Mouse (Mus musculus) liver, adult 2 months (tissue): Measurements from ENCODE around the gene 1700029I15Rik. TPM values are rescaled to one million over a fixed set of nuclear protein-coding genes. Genes with fewer than 3 reads are reported as not detected.

Source experiments
- DNase-seq: peaks from one replicate; pipeline ENCODE4 v3.0.0-alpha.2; 2011; ENCODE audit warnings: low read depth, low spot score; ENCODE audit errors: extremely low read depth
- H3K27ac ChIP-seq: fragments of 200-500 bp; replicated peaks from 2 replicates; pipeline ENCODE4 v1.5.1; 2012; ENCODE audit warnings: low read depth, mild to moderate bottlenecking, control low read depth, inconsistent platforms, low read length; ENCODE audit not compliant: insufficient read depth
- H3K27me3 ChIP-seq: fragments of 200-500 bp; 2 replicates; pipeline ENCODE4 v1.6.1; 2012; ENCODE audit warnings: mild to moderate bottlenecking, moderate library complexity, low read length, inconsistent platforms; ENCODE audit not compliant: control insufficient read depth, insufficient read depth
- H3K36me3 ChIP-seq: fragments of 200-500 bp; 2 replicates; pipeline ENCODE4 v1.6.1; 2012; ENCODE audit warnings: low read length, inconsistent platforms; ENCODE audit not compliant: control insufficient read depth, insufficient read depth
- H3K4me1 ChIP-seq: fragments of 200-500 bp; 2 replicates; pipeline ENCODE4 v1.6.1; 2011; ENCODE audit warnings: low read length; ENCODE audit not compliant: control insufficient read depth, insufficient read depth
- H3K4me3 ChIP-seq: fragments of 200-500 bp; 2 replicates; pipeline ENCODE4 v1.5.1; 2011; ENCODE audit warnings: low read depth, mild to moderate bottlenecking, control low read depth, low read length, moderate library complexity; ENCODE audit not compliant: insufficient read depth
- H3K79me2 ChIP-seq: fragments of 200-500 bp; 2 replicates; pipeline ENCODE4 v1.6.1; 2012; ENCODE audit warnings: inconsistent platforms, mild to moderate bottlenecking, low read length, moderate library complexity; ENCODE audit not compliant: control insufficient read depth, insufficient read depth
- H3K9ac ChIP-seq: fragments of 200-500 bp; 2 replicates; pipeline ENCODE4 v1.6.1; 2012; ENCODE audit warnings: low read depth, mild to moderate bottlenecking, control low read depth, inconsistent platforms, low read length
- CTCF ChIP-seq: fragments of 200-500 bp; IDR thresholded peaks from 2 replicates; pipeline ENCODE4 v1.5.1; 2011; ENCODE audit warnings: low read depth, low read length, control low read depth
- POLR2A ChIP-seq: fragments of 200-500 bp; IDR thresholded peaks from 2 replicates; pipeline ENCODE4 v1.6.1; 2011; ENCODE audit warnings: low read length, control low read depth; ENCODE audit not compliant: insufficient read depth; ENCODE audit errors: extremely low read depth
- WGBS: fragments of 180-500 bp; shearing (Covaris S2); methylation state at CpG from one replicate; pipeline ENCODE4 v1.1.7; 2018; 5-methylcytosine and 5-hydroxymethylcytosine counted together
- polyA plus RNA-seq: library from polyadenylated mRNA; depleted of rRNA; stranded (reverse); fragments of >200 nt; gene quantifications from 2 replicates; pipeline ENCODE4 v1.2.3, GENCODE M21; 2012
- total RNA-seq: library from RNA; depleted of rRNA; stranded (reverse); fragments of >200 nt; gene quantifications from 2 replicates; pipeline ENCODE4 v1.2.3, GENCODE M21; 2014

The 1700029I15Rik gene
- total and polyA plus RNA-seq, 2 experiments: 1.3 to 3.3 TPM

- peaks cover 29% of the 10 kb centered on the region for H3K36me3 ChIP-seq
- TF ChIP-seq POLR2A (no peak), CTCF (no peak)
- no peaks in the 10 kb centered on the region for H3K79me2 ChIP-seq
- H3K9ac ChIP-seq: no peak overlapping the region
- no peak overlapping the region for H3K27ac ChIP-seq
- H3K4me3 ChIP-seq: no peak overlapping the region
- 98% methylated on average over 7 of the region's 7 CpGs for WGBS
- H3K27me3 ChIP-seq: peaks cover 2% of the 10 kb centered on the region; the same call in 1 of the 2 replicates
- peaks cover 3% of the 10 kb centered on the region; the same call in 1 of the 2 replicates for H3K4me1 ChIP-seq
- DNase-seq: no peak
Observed at GRCm38 (mm10) chr2:92405687-92406086, 23.3 kb downstream of the 1700029I15Rik start.

GRCm38 (mm10) chr2:92408309-92409045, 26.1 kb downstream of the 1700029I15Rik start:
- no peak for DNase-seq
- Histone ChIP-seq H3K27ac (no peak overlapping the region), H3K4me1 (no peaks in the 10 kb centered on the region), H3K36me3 (peaks cover 48% of the 10 kb centered on the region), H3K27me3 (no peaks in the 10 kb centered on the region), H3K4me3 (no peak overlapping the region), H3K9ac (no peak overlapping the region), H3K79me2 (no peaks in the 10 kb centered on the region)
- TF ChIP-seq POLR2A: no peak
- TF ChIP-seq CTCF: no peak
- 92% methylated on average over 18 of the region's 18 CpGs for WGBS

GRCm38 (mm10) chr2:92411705-92412104, 29.4 kb downstream of the 1700029I15Rik start:
- H3K27ac ChIP-seq: no peak overlapping the region

GRCm38 (mm10) chr2:92421723-92422387, 39.5 kb downstream of the 1700029I15Rik start:
- H3K27me3 ChIP-seq: no peaks in the 10 kb centered on the region
- H3K9ac ChIP-seq: peak overlapping the region; percentile 25
- TF ChIP-seq POLR2A (no peak), CTCF (no peak)
- H3K4me3 ChIP-seq: no peak overlapping the region
- H3K36me3 ChIP-seq: peaks cover 42% of the 10 kb centered on the region
- H3K27ac ChIP-seq: peak overlapping the region; percentile 83
- peak; percentile 99 for DNase-seq
- H3K4me1 ChIP-seq: peaks cover 43% of the 10 kb centered on the region
- no peaks in the 10 kb centered on the region for H3K79me2 ChIP-seq
- WGBS: 27% methylated on average over 7 of the region's 7 CpGs

More at GRCm38 (mm10) chr2:92411705-92412104, 29.4 kb downstream of the 1700029I15Rik start:
- Histone ChIP-seq H3K4me1 (no peaks in the 10 kb centered on the region), H3K36me3 (peaks cover 62% of the 10 kb centered on the region), H3K27me3 (no peaks in the 10 kb centered on the region), H3K4me3 (no peak overlapping the region), H3K9ac (no peak overlapping the region), H3K79me2 (no peaks in the 10 kb centered on the region)
- DNase-seq: peak; percentile 64
- no peak for TF ChIP-seq CTCF
- TF ChIP-seq POLR2A: no peak
- 50% methylated on average over 10 of the region's 10 CpGs for WGBS

GRCm38 (mm10) chr2:92422388-92423135, 40.2 kb downstream of the 1700029I15Rik start:
- Histone ChIP-seq H3K79me2 (no peaks in the 10 kb centered on the region), H3K9ac (peak overlapping the region; percentile 33; the same call in 1 of the 2 replicates), H3K4me1 (peaks cover 43% of the 10 kb centered on the region), H3K36me3 (peaks cover 42% of the 10 kb centered on the region), H3K27ac (peak overlapping the region; percentile 83), H3K4me3 (no peak overlapping the region), H3K27me3 (no peaks in the 10 kb centered on the region)
- TF ChIP-seq CTCF (peak; percentile 43), POLR2A (no peak)
- 54% methylated on average over 10 of the region's 10 CpGs for WGBS
- DNase-seq: peak; percentile 62
